7 mouse cellular contexts compared by ENCODE assay signal in genomic region chrX:12136261-12137101, GRCm38 (mm10). TPM values are rescaled to one million over a fixed set of nuclear protein-coding genes. Genes with fewer than 3 reads are reported as not detected.
DNase-seq lines count a peak whose midpoint lies in the region; ATAC-seq and TF ChIP-seq lines count a peak whose summit lies in the region.

No protein-coding gene starts in this region.

- H3K9ac ChIP-seq in forebrain, embryonic 13.5 days: peak overlapping the region; percentile 65
- H3K9ac ChIP-seq in hindbrain, embryonic 15.5 days: peak overlapping the region; percentile 54
- H3K9ac ChIP-seq in liver, embryonic 16.5 days (ENCODE audit: low read depth, low read length): no peak overlapping the region
- H3K9ac ChIP-seq in neural tube, embryonic 13.5 days: peak overlapping the region; percentile 71

- TF ChIP-seq CTCF in G1E (IDR thresholded peaks at IDR 0.05; ENCODE audit: low read depth, low read length): no peak

- H3K36me3 ChIP-seq in G1E (replicated peaks): no peaks in the 10 kb centered on the region
- H3K36me3 ChIP-seq in forebrain, embryonic 13.5 days (ENCODE audit: poor library complexity, severe bottlenecking): no peaks in the 10 kb centered on the region
- no peaks in the 10 kb centered on the region for H3K36me3 ChIP-seq in hindbrain, embryonic 15.5 days
- H3K36me3 ChIP-seq in liver, embryonic 16.5 days (ENCODE audit: control insufficient read depth, insufficient read depth): no peaks in the 10 kb centered on the region
- H3K36me3 ChIP-seq in neural tube, embryonic 13.5 days: no peaks in the 10 kb centered on the region

- peak overlapping the region; percentile 13; the same call in 1 of the 2 replicates for H3K4me3 ChIP-seq in G1E (ENCODE audit: low read depth, low read length)
- peak overlapping the region; percentile 41 for H3K4me3 ChIP-seq in forebrain, embryonic 13.5 days
- peak overlapping the region; percentile 37 for H3K4me3 ChIP-seq in hindbrain, embryonic 15.5 days
- peak overlapping the region; percentile 37 for H3K4me3 ChIP-seq in liver, embryonic 16.5 days (ENCODE audit: low read depth, low read length)
- H3K4me3 ChIP-seq in neural tube, embryonic 13.5 days: peak overlapping the region; percentile 40

- no peaks in the 10 kb centered on the region for H3K9me3 ChIP-seq in G1E (replicated peaks)
- no peaks in the 10 kb centered on the region for H3K9me3 ChIP-seq in forebrain, embryonic 13.5 days (replicated peaks)
- H3K9me3 ChIP-seq in hindbrain, embryonic 15.5 days: no peaks in the 10 kb centered on the region
- H3K9me3 ChIP-seq in liver, embryonic 16.5 days (replicated peaks; ENCODE audit: control insufficient read depth, low read length): no peaks in the 10 kb centered on the region
- H3K9me3 ChIP-seq in neural tube, embryonic 13.5 days: no peaks in the 10 kb centered on the region

- peak overlapping the region; percentile 86 for H3K27ac ChIP-seq in forebrain, embryonic 13.5 days
- peak overlapping the region; percentile 83 for H3K27ac ChIP-seq in hindbrain, embryonic 15.5 days (replicated peaks)
- peak overlapping the region; percentile 45 for H3K27ac ChIP-seq in liver, embryonic 16.5 days (ENCODE audit: low read length)
- H3K27ac ChIP-seq in neural tube, embryonic 13.5 days (replicated peaks): peak overlapping the region; percentile 96

- H3K4me1 ChIP-seq in G1E (ENCODE audit: insufficient read depth, low read depth, low read length): peaks cover 23% of the 10 kb centered on the region
- H3K4me1 ChIP-seq in forebrain, embryonic 13.5 days: peaks cover 34% of the 10 kb centered on the region
- peaks cover 47% of the 10 kb centered on the region for H3K4me1 ChIP-seq in hindbrain, embryonic 15.5 days (replicated peaks)
- H3K4me1 ChIP-seq in liver, embryonic 16.5 days (ENCODE audit: control insufficient read depth, low read depth, low read length): no peaks in the 10 kb centered on the region; the same call in 1 of the 2 replicates
- H3K4me1 ChIP-seq in neural tube, embryonic 13.5 days (replicated peaks): peaks cover 62% of the 10 kb centered on the region

- peaks cover 86% of the 10 kb centered on the region for H3K27me3 ChIP-seq in G1E (ENCODE audit: insufficient read depth, low read length)
- peaks cover 86% of the 10 kb centered on the region for H3K27me3 ChIP-seq in forebrain, embryonic 13.5 days
- H3K27me3 ChIP-seq in hindbrain, embryonic 15.5 days: peaks cover 41% of the 10 kb centered on the region
- H3K27me3 ChIP-seq in liver, embryonic 16.5 days (ENCODE audit: control insufficient read depth, insufficient read depth, low read depth, low read length): peaks cover 91% of the 10 kb centered on the region
- H3K27me3 ChIP-seq in neural tube, embryonic 13.5 days: peaks cover 88% of the 10 kb centered on the region

- 2% methylated on average over 49 of the region's 50 CpGs for WGBS in forebrain, embryonic 13.5 days
- WGBS in hindbrain, embryonic 15.5 days: 5% methylated on average over 47 of the region's 50 CpGs
- under 1% methylated on average over 50 of the region's 50 CpGs for WGBS in liver, embryonic 16.5 days (ENCODE audit: insufficient replicate concordance)
- under 1% methylated on average over 47 of the region's 50 CpGs for WGBS in neural tube, embryonic 13.5 days

- ATAC-seq in G1E (ENCODE audit: extremely low read depth, insufficient number of reproducible peaks, low FRiP score, poor library complexity, severe bottlenecking): no peak
- 0 out of 2 replicates have a peak, but pooled peaks have one; percentile 27 for ATAC-seq in forebrain, embryonic 13.5 days
- no peak for ATAC-seq in hindbrain, embryonic 15.5 days (ENCODE audit: low FRiP score, low read depth)
- peak; percentile 25; the same call in 1 of the 2 replicates for ATAC-seq in liver, embryonic 16.5 days (ENCODE audit: low read depth)
- ATAC-seq in neural tube, embryonic 13.5 days (ENCODE audit: low read depth): peak; percentile 17; the same call in 1 of the 2 replicates

- DNase-seq in B cell, adult 2 months: peak; percentile 41 to 48
- DNase-seq in G1E (ENCODE audit: low spot score): no peak
- no peak for DNase-seq in testis, postnatal 14 days (ENCODE audit: low spot score)

- peak overlapping the region; percentile 73 for H3K4me2 ChIP-seq in forebrain, embryonic 13.5 days
- peak overlapping the region; percentile 63 for H3K4me2 ChIP-seq in hindbrain, embryonic 15.5 days
- peak overlapping the region; percentile 51 for H3K4me2 ChIP-seq in liver, embryonic 16.5 days (ENCODE audit: low read depth, low read length)
- peak overlapping the region; percentile 69 for H3K4me2 ChIP-seq in neural tube, embryonic 13.5 days

RNA-seq across cellular contexts. Expression of gene Bcor, which starts 23.7 kb away (rescaled TPM):
- 177 TPM in 2 replicates for total RNA-seq in G1E (2014; fragmentation: Nextera tagmentation)
- 63.5 and 70.0 TPM in 2 replicates for total RNA-seq in G1E (2017)
- 80.8 and 87.5 TPM in 2 replicates for polyA plus RNA-seq in G1E (2012)
- polyA plus RNA-seq in forebrain, embryonic 13.5 days (2015; fragmentation: Nextera tagmentation; extraction: Ambion mirVana): 16.2 and 18.8 TPM in 2 replicates
- polyA plus RNA-seq in hindbrain, embryonic 15.5 days (2015; fragmentation: Nextera tagmentation; extraction: Ambion mirVana): 13.0 and 15.8 TPM in 2 replicates
- polyA plus RNA-seq in liver, embryonic 16.5 days (2015; fragmentation: Nextera tagmentation; extraction: Ambion mirVana): 4.5 and 4.9 TPM in 2 replicates
- polyA plus RNA-seq in neural tube, embryonic 13.5 days (2015; fragmentation: Nextera tagmentation; extraction: Ambion mirVana): 17.9 and 18.4 TPM in 2 replicates

Comparison
In these comparisons a context has a peak if more than half of its experiments do, and no peak if none do; other contexts are left out.
1. DNase-seq: peak in B cell, adult 2 months (2 of 2); none in G1E (single experiment) and testis, postnatal 14 days (single experiment).
2. ATAC-seq: peak in forebrain, embryonic 13.5 days (single experiment), liver, embryonic 16.5 days (single experiment) and neural tube, embryonic 13.5 days (single experiment); none in G1E (single experiment) and hindbrain, embryonic 15.5 days (single experiment).
3. H3K27ac ChIP-seq: peak in every context shown above with its lines; median percentile 96 in neural tube, embryonic 13.5 days; 86 in forebrain, embryonic 13.5 days; 83 in hindbrain, embryonic 15.5 days; 45 in liver, embryonic 16.5 days.
4. Peak in every context shown above with its lines, with median percentiles within 50 percentile points of each other: H3K4me3 ChIP-seq and H3K4me2 ChIP-seq.